Mouse (Mus musculus) megakaryocyte progenitor cell, adult 5-6 weeks (primary cell): ENCODE measurements around the gene Iqub. TPM values are rescaled to one million over a fixed set of nuclear protein-coding genes. Genes with fewer than 3 reads are reported as not detected.

Source experiments
- ATAC-seq: replicated peaks from 2 replicates; pipeline ENCODE4 v1.8.0; 2016; ENCODE audit warnings: mild to moderate bottlenecking, moderate TSS enrichment, inconsistent platforms; ENCODE audit not compliant: poor library complexity
- total RNA-seq, 2 experiments: library from RNA; stranded (forward) in 1 of 2; stranded (reverse) in 1 of 2; fragments of 157-497, 149-512 nt in 1 of 2; fragments of 200-1000 nt in 1 of 2; gene quantifications; 2 replicates each; pipeline versions ENCODE4 v1.2.3 to v1.2.4; 2015 to 2017

Iqub gene
- total RNA-seq, 2 experiments from 2014 or later: not detected

DNA sequence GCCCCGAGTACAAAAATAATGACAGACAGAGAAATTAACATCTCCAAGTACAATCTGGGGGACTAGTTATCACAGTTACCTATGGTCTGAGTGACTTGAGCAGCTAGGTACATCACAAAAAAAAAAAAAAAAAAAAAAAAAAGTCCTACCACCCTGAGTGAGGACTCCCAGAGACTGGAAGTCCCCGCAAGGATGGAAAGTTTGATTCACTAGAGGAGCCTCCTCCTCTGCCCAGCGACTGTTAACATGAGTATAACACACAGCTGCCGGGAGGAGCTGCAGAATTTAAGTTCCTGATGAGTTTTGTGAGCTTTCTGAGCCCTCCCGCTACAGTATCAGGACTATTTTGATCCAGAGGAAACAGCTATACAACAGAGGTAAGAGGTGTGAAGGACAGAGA is 28.3 kb downstream of the Iqub start:
- ATAC-seq: no peak

DNA sequence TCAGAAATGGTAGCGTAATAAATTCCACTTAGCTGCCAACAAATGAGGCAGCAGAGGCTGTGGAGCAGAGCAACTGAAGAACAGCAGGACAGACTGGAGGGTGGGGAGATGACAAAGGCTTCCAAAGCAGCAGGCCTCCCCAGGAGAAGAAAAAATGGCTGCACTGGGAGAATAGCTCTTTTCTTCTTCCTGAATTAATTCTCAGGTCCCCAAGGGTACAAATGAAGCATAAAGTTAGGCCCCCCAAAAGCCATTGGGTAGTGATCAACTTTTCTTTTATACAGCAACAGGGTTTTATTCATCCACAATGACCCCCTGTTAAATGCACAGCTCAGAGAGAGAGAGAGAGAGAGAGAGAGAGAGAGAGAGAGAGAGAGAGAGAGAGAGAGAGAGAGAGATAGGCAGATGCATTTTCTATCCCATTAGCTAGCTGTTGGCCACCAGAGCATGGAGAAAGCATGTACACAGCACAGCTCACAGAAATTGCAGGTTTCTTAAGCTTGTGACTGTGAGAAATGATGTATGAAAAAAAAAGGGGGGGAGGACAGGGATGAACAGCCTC is 44.2 kb downstream of the Iqub start:
- ATAC-seq: no peak

DNA sequence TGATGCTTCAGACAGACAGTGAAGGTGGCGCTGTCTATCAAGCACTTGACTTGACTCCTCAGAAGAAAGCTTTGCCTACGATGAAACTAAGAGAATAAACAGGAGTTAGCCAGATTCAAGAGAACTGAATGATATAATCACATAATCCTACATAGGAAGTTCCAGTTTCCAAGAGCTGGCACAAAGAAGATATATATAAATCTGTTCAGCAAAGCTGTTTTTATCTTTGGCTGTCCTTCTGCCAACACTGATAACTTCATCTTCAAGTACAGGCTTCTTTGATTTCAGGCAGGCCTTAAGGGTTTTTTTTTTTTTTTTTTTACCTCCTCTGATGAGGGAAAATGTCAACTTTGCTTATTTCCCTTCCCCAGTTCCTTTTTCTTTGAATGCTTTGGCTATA is 44.7 kb downstream of the Iqub start:
- ATAC-seq: no peak

DNA sequence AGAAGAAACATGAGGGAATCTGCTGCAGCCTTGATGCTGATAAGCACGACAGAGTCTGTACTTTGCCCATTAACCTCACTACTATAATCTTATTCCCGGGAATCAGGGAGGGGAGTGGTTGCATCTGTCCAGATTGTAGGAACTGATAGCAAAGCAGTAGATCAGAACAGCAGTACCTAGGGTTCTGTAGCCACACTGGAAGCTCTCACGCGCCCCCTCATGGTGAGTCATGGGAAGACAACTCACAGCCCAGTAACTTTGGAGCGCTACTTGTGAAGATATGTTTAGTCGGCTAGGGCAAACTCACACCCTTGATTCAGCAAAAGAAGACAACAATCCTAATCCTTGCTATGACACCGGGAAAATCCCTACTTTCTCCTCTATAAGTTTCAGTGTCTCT is 58.8 kb downstream of the Iqub start:
- ATAC-seq: peak; percentile 81

DNA sequence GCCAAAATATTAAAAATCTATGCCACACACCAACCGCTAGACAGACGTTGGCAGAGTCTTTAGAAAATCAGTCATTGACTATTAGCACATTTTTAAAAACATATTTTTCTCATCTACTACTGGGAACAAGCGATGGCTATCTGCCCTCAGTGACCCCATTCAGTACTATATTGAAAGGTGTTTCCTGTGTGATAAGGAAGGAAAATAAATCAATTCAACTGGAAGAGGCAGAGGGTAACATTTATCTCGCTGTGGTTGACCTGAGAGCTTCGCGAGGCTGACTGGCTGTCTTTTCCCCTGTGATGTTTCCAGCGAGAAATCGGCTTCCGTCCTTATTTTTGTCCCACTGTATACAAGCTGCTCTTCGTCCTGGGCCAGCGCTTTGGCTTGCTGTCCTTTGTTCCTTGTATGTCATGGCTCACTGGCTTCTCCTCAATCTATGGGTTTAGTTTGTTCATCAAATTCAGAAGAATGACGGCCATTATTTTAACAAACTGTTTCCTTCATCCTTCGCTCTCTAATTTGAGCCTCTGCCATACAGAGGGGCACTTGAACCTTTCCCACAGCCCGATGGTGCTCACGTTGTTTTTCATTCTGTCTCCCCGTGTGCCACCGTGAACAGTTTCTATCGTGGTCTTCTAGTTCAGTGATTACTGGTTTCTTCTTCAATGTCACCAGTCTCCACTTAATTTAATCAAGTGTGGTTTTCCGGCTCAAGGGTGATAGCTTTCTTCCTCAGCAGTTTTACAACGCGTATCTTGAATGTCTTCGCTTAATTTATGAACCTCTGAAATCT is 63.6 kb downstream of the Iqub start:
- ATAC-seq: peak; percentile 55; the same call in 1 of the 2 replicates

DNA sequence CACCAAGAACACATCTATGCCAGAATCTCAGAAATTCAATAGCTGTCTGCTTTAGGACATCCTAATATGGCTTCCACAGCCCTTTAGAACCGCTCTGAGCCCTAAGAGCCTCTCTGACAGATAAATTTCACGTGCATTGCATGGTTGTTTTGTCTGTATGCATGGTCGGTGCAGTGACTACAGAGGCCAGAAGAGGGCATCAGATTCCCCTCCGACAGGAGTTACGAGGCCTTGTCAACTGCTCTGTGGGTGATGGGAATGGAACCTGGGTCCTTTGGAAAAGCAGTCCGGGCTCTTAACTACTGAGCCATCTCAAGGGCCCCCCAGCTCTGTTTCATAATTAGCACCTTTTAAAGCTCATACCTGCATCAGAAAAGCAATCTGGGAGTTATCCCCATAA is 64.6 kb downstream of the Iqub start:
- ATAC-seq: no peak

DNA sequence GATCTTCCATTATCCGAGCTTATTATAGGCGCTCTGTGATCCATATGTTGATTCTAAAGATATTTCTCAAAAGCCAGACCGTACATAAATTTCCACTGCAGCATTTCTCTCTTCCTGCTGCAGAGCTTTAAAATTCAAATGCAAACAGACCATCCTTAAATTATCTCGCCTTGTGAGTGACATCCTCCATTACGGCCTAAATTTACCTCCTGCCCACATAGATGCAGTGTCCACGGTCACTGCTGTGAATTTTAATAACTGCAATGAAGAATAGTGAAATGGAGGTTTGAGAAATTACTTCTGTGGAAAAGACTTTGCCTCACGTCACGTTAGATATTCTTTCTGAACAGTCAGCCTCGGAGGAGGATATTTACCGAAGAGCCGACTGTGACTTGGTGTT is 98.8 kb downstream of the Iqub start:
- ATAC-seq: no peak

DNA sequence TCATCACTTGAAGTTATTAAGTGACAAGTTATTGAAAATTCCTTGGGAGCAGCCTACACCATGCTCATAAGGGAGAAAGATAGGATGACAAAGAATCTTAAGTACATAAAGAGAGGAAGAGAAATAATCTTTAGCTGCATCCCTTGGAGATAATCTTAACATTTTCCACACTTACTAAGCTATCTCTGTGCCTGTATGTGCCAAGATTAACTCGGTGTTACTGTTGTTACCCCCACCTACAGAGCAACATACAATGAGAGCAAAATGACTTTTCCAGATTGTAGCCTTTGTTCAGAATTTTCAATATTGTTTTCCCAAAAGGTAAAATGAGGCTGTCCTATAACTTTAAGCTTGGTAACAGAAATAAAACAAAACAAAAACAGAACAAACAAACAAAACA is 99.4 kb downstream of the Iqub start:
- no peak for ATAC-seq

DNA sequence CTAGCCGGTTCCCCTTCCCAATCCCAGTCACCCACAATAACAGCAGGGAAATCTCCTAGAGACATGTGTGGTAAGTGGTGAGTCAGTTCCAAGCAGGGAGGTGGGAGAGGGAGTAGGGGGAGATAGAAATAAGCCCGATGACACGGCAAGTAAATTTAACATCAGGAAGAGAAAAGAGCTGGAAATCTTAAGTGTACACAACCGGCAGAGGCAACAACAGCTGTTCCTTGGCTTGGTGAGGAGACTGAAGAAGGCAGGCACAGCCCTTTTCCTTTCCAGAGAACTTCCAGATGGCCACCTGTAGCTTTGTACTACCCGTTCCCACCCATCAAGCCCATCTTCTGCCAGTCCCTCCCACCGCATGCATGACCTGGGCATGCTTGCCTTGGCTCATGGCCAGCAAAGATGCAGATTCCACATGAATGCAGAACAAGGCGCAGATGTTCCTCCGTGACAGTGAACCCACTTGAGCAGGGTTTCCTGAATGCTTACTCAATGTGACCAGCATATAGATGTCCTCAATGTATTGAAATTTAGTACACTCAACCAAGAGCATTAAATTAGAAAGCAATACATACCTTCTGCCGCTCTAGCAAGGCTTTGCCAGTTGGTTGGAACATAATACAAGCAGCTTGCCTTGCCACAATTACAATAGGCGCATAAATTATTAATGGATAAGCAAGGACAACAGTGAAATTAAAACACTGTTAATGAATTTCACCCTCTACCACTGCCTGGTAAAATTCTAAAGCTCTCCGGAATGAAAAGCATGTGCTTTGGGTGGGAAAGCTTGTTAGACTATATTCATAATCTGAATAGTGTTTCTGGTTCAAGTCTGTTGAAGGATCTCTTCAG is 106.1 kb downstream of the Iqub start:
- ATAC-seq: no peak

DNA sequence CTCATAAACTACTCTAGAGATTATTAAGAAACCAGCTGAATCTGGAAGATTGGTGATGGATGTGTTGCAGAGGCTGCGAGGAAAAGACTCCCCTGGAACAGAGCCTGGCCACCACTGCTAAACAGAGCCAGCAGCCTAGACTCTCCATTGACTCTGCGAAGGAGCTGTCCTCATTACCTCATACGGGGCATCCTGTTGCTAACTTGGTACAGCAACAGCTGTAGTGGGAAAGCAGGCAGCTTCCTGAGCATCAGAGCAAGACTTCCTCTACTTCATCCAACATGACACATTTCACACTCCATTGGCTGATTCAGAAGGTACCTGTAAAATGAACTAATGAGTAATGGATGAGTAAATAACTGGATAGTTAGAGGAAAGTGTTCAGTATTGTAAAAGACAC is 107.1 kb downstream of the Iqub start:
- ATAC-seq: no peak

DNA sequence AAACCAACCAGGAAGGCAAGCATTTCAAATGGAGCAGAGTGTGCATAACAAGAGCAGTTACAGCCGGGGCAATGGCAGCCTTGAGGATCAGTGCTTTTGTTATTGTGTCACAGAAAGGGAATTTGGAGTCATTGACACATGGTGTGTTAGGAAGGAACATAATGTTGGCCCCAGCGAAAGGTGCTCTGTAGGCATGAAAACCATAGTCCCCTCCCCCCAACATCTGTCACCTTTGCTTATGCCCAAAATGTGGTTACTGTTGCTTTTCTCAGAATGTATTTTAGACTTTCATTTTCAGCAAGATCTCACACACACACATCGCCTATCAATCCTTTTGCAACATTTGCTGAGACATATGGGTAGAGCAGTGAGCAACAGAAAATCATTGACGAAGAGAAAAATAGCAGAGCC is 117.6 kb downstream of the Iqub start:
- ATAC-seq: no peak

Other genes starting within 250 kb of the Iqub start
- gene Ndufa5, start 12.9 kb upstream of the Iqub start, total RNA-seq (2015): 127 and 130 TPM in 2 replicates
- 319 and 343 TPM in 2 replicates for gene Ndufa5, start 12.9 kb upstream of the Iqub start, total RNA-seq (2017)
- not detected in 2 replicates for gene Asb15, start 13.1 kb upstream of the Iqub start, total RNA-seq (2015)
- not detected in 2 replicates for gene Asb15, start 13.1 kb upstream of the Iqub start, total RNA-seq (2017)
- not detected in 2 replicates for gene Lmod2, start 82.7 kb upstream of the Iqub start, total RNA-seq (2015)
- not detected in 2 replicates for gene Lmod2, start 82.7 kb upstream of the Iqub start, total RNA-seq (2017)
- gene Wasl, start 149.9 kb upstream of the Iqub start, total RNA-seq (2015): 20.1 and 21.5 TPM in 2 replicates
- 5.1 and 7.0 TPM in 2 replicates for gene Wasl, start 149.9 kb upstream of the Iqub start, total RNA-seq (2017)
- gene Hyal6, start 218.2 kb upstream of the Iqub start, total RNA-seq (2015): not detected in 2 replicates
- not detected in 2 replicates for gene Hyal6, start 218.2 kb upstream of the Iqub start, total RNA-seq (2017)
- gene Hyal4, start 233.3 kb upstream of the Iqub start, total RNA-seq (2015): not detected in 2 replicates
- gene Hyal4, start 233.3 kb upstream of the Iqub start, total RNA-seq (2017): not detected in 2 replicates